Mouse (Mus musculus): ENCODE data around the gene Maged1. TPM values are rescaled to one million over a fixed set of nuclear protein-coding genes. Genes with fewer than 3 reads are reported as not detected.

Maged1 gene
- polyA plus RNA-seq, 1 experiment from 2014 or later = 1,161 TPM

Other genes with a start within 250 kb of the Maged1 start
- gene Fam90a1b, start 175.4 kb downstream of the Maged1 start, polyA plus RNA-seq (2014; fragmentation: Nextera tagmentation; extraction: Ambion mirVana) = 0.11 and 0.13 TPM in 2 replicates
- 120 and 147 TPM in 2 replicates for gene Apoo, start 175.0 kb downstream of the Maged1 start, polyA plus RNA-seq (2014; fragmentation: Nextera tagmentation; extraction: Ambion mirVana)
- gene Gspt2, start 93.9 kb upstream of the Maged1 start, polyA plus RNA-seq (2014; fragmentation: Nextera tagmentation; extraction: Ambion mirVana) = 10.3 and 12.1 TPM in 2 replicates
- 2.7 TPM in 2 replicates for gene Zxdb, start 182.4 kb upstream of the Maged1 start, polyA plus RNA-seq (2014; fragmentation: Nextera tagmentation; extraction: Ambion mirVana)

All from forebrain, embryonic 14.5 days (tissue).